Mouse (Mus musculus) myocyte (in vitro differentiated cells): ENCODE measurements at regions not wholly inside any gene's neighbourhood (a gene's known extent, or its start where the extent isn't known, plus 50 kb on each side); places are given as distances from the start of the nearest gene placed in this dataset.

Experiments used
- CEBPB ChIP-seq: IDR thresholded peaks from 2 replicates; pipeline ENCODE4 v1.6.1; 2011; ENCODE audit warnings: mild to moderate bottlenecking, moderate library complexity; ENCODE audit not compliant: poor library complexity, insufficient read depth, severe bottlenecking
- E2F4 ChIP-seq: IDR thresholded peaks from one replicate; pipeline ENCODE4 v1.6.1; 2011; ENCODE audit warnings: mild to moderate bottlenecking, control low read depth, moderate library complexity; ENCODE audit not compliant: insufficient read depth
- MAX ChIP-seq: IDR thresholded peaks from one replicate; pipeline ENCODE4 v1.6.1; 2011; ENCODE audit warnings: low read depth, mild to moderate bottlenecking, control low read depth
- MYOG ChIP-seq, 3 experiments: IDR thresholded peaks; one replicate each; pipeline ENCODE4 v1.6.1; 2011; ENCODE audit warnings: control low read depth in 2 of 3, low read depth in 2 of 3, mild to moderate bottlenecking in 2 of 3; ENCODE audit not compliant: insufficient read length in 2 of 3, control insufficient read depth in 1 of 3, insufficient read depth in 1 of 3
- POLR2A ChIP-seq: IDR thresholded peaks from one replicate; pipeline ENCODE4 v1.6.1; 2011; ENCODE audit warnings: low read depth, mild to moderate bottlenecking, control low read depth, moderate library complexity; ENCODE audit not compliant: insufficient read length
- POLR2AphosphoS2 ChIP-seq: IDR thresholded peaks from one replicate; pipeline ENCODE4 v1.6.1; 2011; ENCODE audit warnings: low read depth, control low read depth; ENCODE audit not compliant: insufficient read length
- SRF ChIP-seq: IDR thresholded peaks from one replicate; pipeline ENCODE4 v1.6.1; 2011; ENCODE audit warnings: low read depth; ENCODE audit not compliant: control insufficient read depth, insufficient read length
- TCF3 ChIP-seq: IDR thresholded peaks from one replicate; pipeline ENCODE4 v1.6.1; 2011; ENCODE audit warnings: low read depth, control low read depth; ENCODE audit not compliant: insufficient read length

DNA sequence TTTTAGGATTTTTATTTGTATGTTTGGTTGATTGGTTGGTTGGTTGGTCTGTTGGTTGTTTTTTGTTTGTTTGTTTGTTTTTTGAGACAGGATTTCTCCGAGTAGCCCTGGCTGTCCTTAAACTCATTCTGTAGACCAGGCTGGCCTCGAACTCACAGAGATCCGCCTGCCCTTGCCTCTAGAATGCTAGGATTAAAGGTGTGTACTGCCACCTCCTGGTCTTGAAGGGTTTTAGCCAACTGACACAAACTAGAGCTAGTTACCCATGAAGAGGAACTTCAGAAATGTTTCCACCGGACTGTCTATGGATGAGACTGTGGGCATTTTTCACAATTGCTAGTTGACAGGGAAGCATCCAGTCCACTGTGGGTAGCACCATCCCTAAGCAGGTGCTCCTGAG lies 191.7 kb downstream of the Matn1 start:
- TF ChIP-seq CEBPB (no peak), MAX (no peak), POLR2A (no peak), POLR2AphosphoS2 (no peak), E2F4 (no peak), MYOG (IDR thresholded peaks at IDR 0.05; ENCODE audit: control insufficient read depth in 1 of 3, insufficient read depth in 1 of 3, insufficient read length in 2 of 3, low read depth in 2 of 3) (no peak), SRF (no peak), TCF3 (no peak)
